Mouse (Mus musculus) hindbrain, embryonic 13.5 days (tissue): ENCODE results near the gene Sytl3. TPM values are rescaled to one million over a fixed set of nuclear protein-coding genes. Genes with fewer than 3 reads are reported as not detected.

ENCODE experiments used
- ATAC-seq: fragments of 200-750 bp; cut with Nextera tagmentation; 2 replicates; pipeline ENCODE4 v1.8.0; 2017; ENCODE audit warnings: moderate TSS enrichment; ENCODE audit not compliant: low FRiP score
- H3K27ac ChIP-seq: fragments of 300-500 bp; sonication (generic); 2 replicates; pipeline ENCODE4 v1.5.1; 2015; ENCODE audit warnings: inconsistent platforms, mild to moderate bottlenecking, moderate library complexity
- H3K27me3 ChIP-seq: fragments of 300-500 bp; sonication (generic); 2 replicates; pipeline ENCODE4 v1.6.1; 2015; ENCODE audit warnings: mild to moderate bottlenecking, inconsistent platforms
- H3K36me3 ChIP-seq: fragments of 300-500 bp; sonication (generic); 2 replicates; pipeline ENCODE4 v1.6.1; 2015; ENCODE audit warnings: mild to moderate bottlenecking, inconsistent platforms
- H3K4me1 ChIP-seq: fragments of 300-500 bp; sonication (generic); replicated peaks from 2 replicates; pipeline ENCODE4 v1.6.1; 2015; ENCODE audit warnings: inconsistent platforms
- H3K4me2 ChIP-seq: fragments of 300-500 bp; sonication (generic); 2 replicates; pipeline ENCODE4 v1.6.1; 2015; ENCODE audit warnings: inconsistent platforms, mild to moderate bottlenecking, moderate library complexity
- H3K4me3 ChIP-seq: fragments of 300-500 bp; sonication (generic); 2 replicates; pipeline ENCODE4 v1.5.1; 2015; ENCODE audit warnings: mild to moderate bottlenecking, inconsistent platforms
- H3K9ac ChIP-seq: fragments of 300-500 bp; sonication (generic); 2 replicates; pipeline ENCODE4 v1.6.1; 2015; ENCODE audit warnings: mild to moderate bottlenecking, inconsistent platforms
- H3K9me3 ChIP-seq: fragments of 300-500 bp; sonication (generic); 2 replicates; pipeline ENCODE4 v1.6.1; 2016; ENCODE audit warnings: inconsistent platforms
- WGBS: fragments of 180-500 bp; shearing (Covaris S2); methylation state at CpG from one replicate; pipeline ENCODE4 v1.1.7; 2015; 5-methylcytosine and 5-hydroxymethylcytosine counted together
- polyA plus RNA-seq: library from polyadenylated mRNA; unstranded; fragments of >200 nt; fragmentation: Nextera tagmentation; extraction: Ambion mirVana; gene quantifications from 2 replicates; pipeline ENCODE4 v1.2.1, GENCODE M21; 2015

The Sytl3 gene
- polyA plus RNA-seq, 1 experiment from 2014 or later: 0.78 TPM

DNA sequence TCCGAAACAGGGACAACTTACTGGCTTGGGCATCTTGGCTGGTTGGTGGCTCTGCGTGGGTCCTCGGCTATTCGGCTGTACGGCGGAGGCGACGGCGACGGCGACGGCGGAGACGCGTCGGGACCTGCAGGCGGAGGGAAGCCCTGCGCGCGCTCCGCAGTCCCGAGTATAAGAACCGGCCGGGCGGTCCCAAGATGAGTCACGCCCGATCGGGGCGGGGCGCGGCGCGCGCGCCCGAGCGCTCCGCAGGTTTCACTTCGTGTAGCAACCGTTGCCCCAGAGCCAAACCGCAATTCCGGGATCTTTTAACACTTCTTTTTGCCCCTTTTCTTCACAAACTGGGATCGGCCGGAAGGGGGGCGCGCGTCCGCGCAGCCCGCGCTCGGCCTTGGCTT is 123.7 kb downstream of the Sytl3 start, which contains the start of gene Ezr:
Ezr (minus strand) TSS at position 174 of the 395 bp plus-strand sequence.
- peaks cover 35% of the 10 kb centered on the region for H3K4me1 ChIP-seq
- peak within 1 kb of the TSS; percentile 72 for H3K27ac ChIP-seq
- ATAC-seq: peak; percentile 79
- H3K4me3 ChIP-seq: peak within 1 kb of the TSS; percentile 65
- no peaks in the 10 kb centered on the region for H3K9me3 ChIP-seq
- no peaks in the 10 kb centered on the region for H3K36me3 ChIP-seq
- peak within 1 kb of the TSS; percentile 95 for H3K4me2 ChIP-seq
- H3K27me3 ChIP-seq: peaks cover 61% of the 10 kb centered on the region
- WGBS: under 1% methylated on average over 52 of the region's 52 CpGs
- peak within 1 kb of the TSS; percentile 75 for H3K9ac ChIP-seq

DNA sequence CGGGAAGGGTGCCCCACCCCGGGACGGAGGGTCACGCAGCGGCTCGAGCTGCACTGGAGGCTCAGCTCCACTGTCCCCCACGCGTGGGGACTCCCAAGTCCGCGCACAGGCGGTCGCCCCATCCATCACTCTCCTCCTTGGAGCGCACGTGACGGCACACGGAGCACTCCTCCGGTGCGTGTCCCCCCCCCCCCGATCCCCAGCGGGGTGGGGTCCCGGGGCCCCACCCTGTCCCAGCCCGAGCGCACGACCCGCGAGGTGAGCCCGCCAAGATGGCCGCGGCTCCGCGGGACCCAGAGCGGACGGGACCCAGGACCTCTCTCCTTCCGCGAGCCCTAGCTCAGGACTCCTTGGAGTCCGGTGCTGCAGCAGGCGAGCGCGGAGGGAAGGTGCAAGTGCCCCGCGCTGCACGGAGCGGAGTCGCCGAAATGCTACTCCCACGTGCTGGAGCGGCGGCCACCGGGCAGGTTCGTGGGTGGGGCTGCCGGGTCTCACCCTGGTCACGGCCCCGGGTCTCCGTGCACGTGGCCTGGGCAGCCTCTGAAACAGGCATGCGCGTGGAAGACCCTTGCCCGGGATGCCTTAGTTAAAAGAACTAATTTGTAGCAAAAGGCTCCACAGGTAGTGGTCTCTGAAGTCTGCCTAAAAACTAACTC is 124.2 kb downstream of the Sytl3 start:
- Histone ChIP-seq H3K27ac (peak overlapping the region; percentile 72; the same call in 1 of the 2 replicates), H3K4me1 (peaks cover 35% of the 10 kb centered on the region), H3K36me3 (no peaks in the 10 kb centered on the region), H3K27me3 (peaks cover 59% of the 10 kb centered on the region), H3K4me2 (peak overlapping the region; percentile 95), H3K4me3 (peak overlapping the region; percentile 65), H3K9me3 (no peaks in the 10 kb centered on the region), H3K9ac (peak overlapping the region; percentile 75)
- WGBS: under 1% methylated on average over 53 of the region's 58 CpGs
- peak; percentile 71 for ATAC-seq

DNA sequence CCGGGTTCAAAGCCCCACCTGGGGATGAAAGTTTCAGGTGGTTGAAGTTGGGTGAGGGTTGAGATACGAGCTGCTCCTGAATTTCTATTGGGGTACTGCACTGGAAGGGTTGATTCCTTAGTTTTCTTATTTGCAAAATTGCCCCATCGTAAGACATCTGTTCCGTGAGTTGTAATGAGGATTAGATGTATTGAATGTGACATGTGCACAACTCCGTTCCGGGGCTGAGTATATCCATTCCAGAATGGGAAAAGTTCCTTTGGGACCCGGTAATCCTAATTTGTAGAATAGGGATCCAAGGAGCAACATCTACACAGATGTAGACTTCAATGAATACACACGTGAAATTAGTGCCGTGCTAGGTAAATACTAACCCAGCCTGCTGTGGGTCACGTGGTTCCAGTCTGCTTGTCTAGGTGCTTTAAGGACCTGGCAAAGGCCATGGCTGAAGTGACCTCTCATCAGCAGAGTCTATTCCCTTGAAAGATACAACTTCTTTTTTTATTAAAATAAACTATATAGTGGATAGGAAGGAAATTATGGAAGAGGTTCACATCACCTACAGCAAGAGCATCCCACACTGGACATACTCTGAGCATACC is 125.0 kb downstream of the Sytl3 start:
- Histone ChIP-seq H3K4me3 (peak overlapping the region; percentile 65), H3K36me3 (no peaks in the 10 kb centered on the region), H3K9me3 (no peaks in the 10 kb centered on the region), H3K27me3 (peaks cover 53% of the 10 kb centered on the region), H3K4me2 (peak overlapping the region; percentile 95), H3K4me1 (peaks cover 28% of the 10 kb centered on the region), H3K9ac (no peak overlapping the region), H3K27ac (no peak overlapping the region)
- ATAC-seq: no peak
- 49% methylated on average over 10 of the region's 10 CpGs for WGBS

DNA sequence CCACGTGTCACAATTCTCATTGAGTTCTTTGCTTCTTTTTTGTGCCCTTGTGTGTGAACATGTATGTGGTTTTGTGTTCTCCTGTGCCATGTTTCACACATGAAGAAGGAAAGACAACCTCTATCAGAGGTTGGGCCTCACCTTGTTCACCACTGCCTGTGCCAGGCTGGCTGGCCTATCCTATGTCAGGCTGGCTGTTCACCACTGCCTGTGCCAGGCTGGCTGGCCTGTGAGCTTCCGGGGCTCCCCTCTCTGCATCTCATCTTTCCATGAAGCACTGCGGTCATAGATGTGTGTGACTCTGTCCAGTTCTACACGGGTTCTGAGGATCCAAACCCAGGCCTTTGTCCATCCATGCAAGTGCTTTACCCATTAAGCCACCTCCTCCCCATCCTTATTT is 128.3 kb downstream of the Sytl3 start:
- Histone ChIP-seq H3K27me3 (peaks cover 23% of the 10 kb centered on the region), H3K4me1 (peaks cover 11% of the 10 kb centered on the region), H3K36me3 (no peaks in the 10 kb centered on the region), H3K9me3 (no peaks in the 10 kb centered on the region), H3K4me2 (no peak overlapping the region), H3K9ac (no peak overlapping the region), H3K27ac (no peak overlapping the region), H3K4me3 (no peak overlapping the region)
- 87% methylated on average over 4 of the region's 4 CpGs for WGBS
- ATAC-seq: no peak

Other genes with a start within 250 kb of the Sytl3 start
- 1,230 and 1,256 TPM in 2 replicates for gene Dynlt1b, start 229.0 kb upstream of the Sytl3 start, polyA plus RNA-seq
- gene Dynlt1c, start 57.4 kb upstream of the Sytl3 start, polyA plus RNA-seq: 73.6 and 86.6 TPM in 2 replicates
- 338 and 340 TPM in 2 replicates for gene Dynlt1f, start 3.2 kb upstream of the Sytl3 start, polyA plus RNA-seq
- gene Ezr, start 123.7 kb downstream of the Sytl3 start, polyA plus RNA-seq: 53.9 and 94.4 TPM in 2 replicates